Comparison of ENCODE assay signal across 27 mouse cellular contexts in the genomic region with DNA sequence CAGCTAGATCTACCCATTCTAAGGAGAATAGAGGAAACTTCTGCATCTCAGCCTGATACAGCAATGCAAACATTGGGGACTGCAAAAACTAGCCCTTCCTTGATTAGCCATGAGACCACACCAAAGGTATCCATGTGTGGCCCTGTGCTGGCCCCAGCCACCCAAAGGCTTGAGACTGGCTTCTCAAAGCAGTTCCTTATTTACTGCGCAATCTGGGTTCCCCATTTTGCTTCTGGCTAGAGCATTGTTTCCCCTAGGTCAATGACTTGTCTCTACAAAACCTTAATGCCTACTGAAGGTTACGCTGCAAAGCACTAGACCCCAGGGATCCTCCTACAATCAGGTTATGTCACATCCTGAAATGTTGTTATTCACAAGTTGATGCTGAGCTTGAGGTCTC.
DNase-seq lines count a peak whose midpoint lies in the region; ATAC-seq and TF ChIP-seq lines count a peak whose summit lies in the region.
"Had no signal": no experiment of that assay in that cellular context is flagged by ENCODE, and none has a peak within 500 bp of the region (broad histone marks: within the 10 kb centered on the region; RNA-seq: fewer than 3 reads in every experiment).

No protein-coding gene starts in this region.

- no peaks in the 10 kb centered on the region for H3K9me3 ChIP-seq in forebrain, embryonic 11.5 days (ENCODE audit: control insufficient read depth, low read length)
- H3K9me3 ChIP-seq: embryonic facial prominence, embryonic 13.5 days; embryonic facial prominence, embryonic 15.5 days; forebrain, embryonic 10.5 days; forebrain, embryonic 13.5 days; forebrain, embryonic 15.5 days had no signal

- H3K27ac ChIP-seq in layer of hippocampus, adult 2 months, result peak overlapping the region; percentile 37; the same call in 1 of the 2 replicates
- H3K27ac ChIP-seq in forebrain, embryonic 11.5 days (ENCODE audit: low read depth, low read length), result no peak overlapping the region
- H3K27ac ChIP-seq: embryonic facial prominence, embryonic 13.5 days; embryonic facial prominence, embryonic 15.5 days; forebrain, embryonic 10.5 days; forebrain, embryonic 13.5 days; forebrain, embryonic 15.5 days had no signal

- TF ChIP-seq CTCF in layer of hippocampus, adult 2 months (conservative IDR thresholded peaks at IDR 0.05), result no peak

- H3K4me3 ChIP-seq in layer of hippocampus, adult 2 months, result no peak overlapping the region
- no peak overlapping the region for H3K4me3 ChIP-seq in forebrain, embryonic 11.5 days (ENCODE audit: low read depth, low read length)
- H3K4me3 ChIP-seq: embryonic facial prominence, embryonic 13.5 days; embryonic facial prominence, embryonic 15.5 days; erythroblast, embryonic 14.5 days; forebrain, embryonic 10.5 days; forebrain, embryonic 13.5 days; forebrain, embryonic 15.5 days had no signal

- 0 out of 2 replicates have a peak, but pooled peaks have one; percentile 32 for ATAC-seq in common myeloid progenitor, adult 5-6 weeks (replicated peaks; ENCODE audit: low read depth, poor library complexity, severe bottlenecking)
- peak; percentile 30; the same call in 1 of the 2 replicates for ATAC-seq in megakaryocyte, adult 5-6 weeks (ENCODE audit: poor library complexity, severe bottlenecking)
- ATAC-seq in forebrain, embryonic 11.5 days (replicated peaks; ENCODE audit: low FRiP score), result no peak
- ATAC-seq: activated CD4-positive, CD25-positive, alpha-beta regulatory T cell, adult 4 months; CD4-positive, CD25-positive, alpha-beta regulatory T cell, adult 4 months; forebrain, embryonic 13.5 days; forebrain, embryonic 15.5 days; forebrain, postnatal 0 days; Patski had no signal

- H3K4me2 ChIP-seq in forebrain, embryonic 11.5 days (ENCODE audit: low read depth, low read length, severe bottlenecking), result no peak overlapping the region
- H3K4me2 ChIP-seq: embryonic facial prominence, embryonic 13.5 days; embryonic facial prominence, embryonic 15.5 days; forebrain, embryonic 13.5 days; forebrain, embryonic 15.5 days had no signal

- no peaks in the 10 kb centered on the region for H3K27me3 ChIP-seq in forebrain, embryonic 11.5 days (ENCODE audit: control insufficient read depth, insufficient read depth, low read length)
- H3K27me3 ChIP-seq: CH12.LX; embryonic facial prominence, embryonic 13.5 days; embryonic facial prominence, embryonic 15.5 days; forebrain, embryonic 13.5 days; forebrain, embryonic 15.5 days had no signal

- H3K9ac ChIP-seq in forebrain, embryonic 11.5 days (ENCODE audit: low read length), result no peak overlapping the region
- H3K9ac ChIP-seq: embryonic facial prominence, embryonic 13.5 days; embryonic facial prominence, embryonic 15.5 days; forebrain, embryonic 13.5 days; forebrain, embryonic 15.5 days; forebrain, postnatal 0 days had no signal

- no peak for DNase-seq in layer of hippocampus, adult 2 months (ENCODE audit: low spot score in 2 of 2)
- DNase-seq in layer of hippocampus, adult 8-10 months (ENCODE audit: low spot score in 2 of 2), result no peak
- DNase-seq in forebrain, embryonic 11.5 days (ENCODE audit: low spot score), result no peak
- DNase-seq in cerebellum, postnatal 14 days, result no peak
- DNase-seq in neural tube, embryonic 10.5 days (ENCODE audit: extremely low spot score, low spot score), result no peak
- DNase-seq: adrenal gland, adult 8-10 months; adrenal gland, postnatal 14 days; adrenal gland, postnatal 36 days; cerebellum, adult 11-12 months; cerebellum, adult 2 months; cerebellum, adult 9-10 months; cerebellum, postnatal 10 days; embryo, embryonic 11 days; forebrain, postnatal 0 days had no signal

- WGBS in forebrain, embryonic 11.5 days, result 92% methylated on average over 2 of the region's 2 CpGs

- 0 out of 2 replicates have a peak, but pooled peaks cover 3% of the 10 kb centered on the region for H3K4me1 ChIP-seq in forebrain, embryonic 11.5 days (replicated peaks; ENCODE audit: control insufficient read depth, insufficient read depth, low read length)
- H3K4me1 ChIP-seq: embryonic facial prominence, embryonic 15.5 days had no signal

- H3K36me3 ChIP-seq in forebrain, embryonic 11.5 days (ENCODE audit: control insufficient read depth, insufficient read depth, low read length), result no peaks in the 10 kb centered on the region
- H3K36me3 ChIP-seq: embryonic facial prominence, embryonic 13.5 days; embryonic facial prominence, embryonic 15.5 days; forebrain, embryonic 10.5 days; forebrain, embryonic 15.5 days; G1E had no signal
